Mouse (Mus musculus) liver, embryonic 11.5 days (tissue): ENCODE data around the gene Wwc1. TPM values are rescaled to one million over a fixed set of nuclear protein-coding genes. Genes with fewer than 3 reads are reported as not detected.
A peak's percentile ranks its signal among the peaks of the same experiment; 100 is the strongest.
"Not testable (repeated sequence)": the region's sequence is repeated elsewhere in the genome, so short reads cannot be mapped to it uniquely, and the experiment has no call there.

Experiments
- ATAC-seq: fragments of 200-750 bp; cut with Nextera tagmentation; replicated peaks from 2 replicates; pipeline ENCODE4 v1.8.0; 2017; ENCODE audit warnings: moderate number of reproducible peaks, mild to moderate bottlenecking, moderate TSS enrichment, moderate library complexity; ENCODE audit not compliant: low FRiP score
- DNase-seq: peaks from one replicate; pipeline ENCODE4 v3.0.0-alpha.2; 2017; ENCODE audit warnings: low spot score
- H3K27ac ChIP-seq: fragments of 300-500 bp; sonication (generic); 2 replicates; pipeline ENCODE4 v1.5.1; 2014; ENCODE audit warnings: mild to moderate bottlenecking, low read depth, low read length, control low read depth
- H3K27me3 ChIP-seq: fragments of 300-500 bp; sonication (generic); replicated peaks from 2 replicates; pipeline ENCODE4 v1.6.1; 2014; ENCODE audit warnings: low read length, mixed read lengths; ENCODE audit not compliant: control insufficient read depth, insufficient read depth
- H3K36me3 ChIP-seq: fragments of 300-500 bp; sonication (generic); 2 replicates; pipeline ENCODE4 v1.6.1; 2014; ENCODE audit warnings: mild to moderate bottlenecking, low read length, moderate library complexity, mixed read lengths; ENCODE audit not compliant: control insufficient read depth, insufficient read depth
- H3K4me1 ChIP-seq: fragments of 300-500 bp; sonication (generic); replicated peaks from 2 replicates; pipeline ENCODE4 v1.6.1; 2014; ENCODE audit warnings: low read length, mixed read lengths; ENCODE audit not compliant: control insufficient read depth, insufficient read depth
- H3K4me2 ChIP-seq: fragments of 300-500 bp; sonication (generic); 2 replicates; pipeline ENCODE4 v1.6.1; 2014; ENCODE audit warnings: mild to moderate bottlenecking, control low read depth, moderate library complexity
- H3K4me3 ChIP-seq: fragments of 300-500 bp; sonication (generic); 2 replicates; pipeline ENCODE4 v1.5.1; 2014; ENCODE audit warnings: low read depth, low read length, control low read depth
- H3K9ac ChIP-seq: fragments of 300-500 bp; sonication (generic); 2 replicates; pipeline ENCODE4 v1.6.1; 2014; ENCODE audit warnings: low read depth, low read length, control low read depth
- H3K9me3 ChIP-seq: fragments of 300-500 bp; sonication (generic); 2 replicates; pipeline ENCODE4 v1.6.1; 2016; ENCODE audit warnings: low read length, inconsistent platforms, mixed read lengths; ENCODE audit not compliant: control insufficient read depth
- WGBS: fragments of 180-500 bp; shearing (Covaris S2); extraction: QIAGEN DNeasy Blood & Tissue Kit; methylation state at CpG from one replicate; pipeline ENCODE4 v1.1.7; 2014; 5-methylcytosine and 5-hydroxymethylcytosine counted together
- polyA plus RNA-seq: library from polyadenylated mRNA; unstranded; fragments of >200 nt; fragmentation: Nextera tagmentation; extraction: Ambion mirVana; gene quantifications from 2 replicates; pipeline ENCODE4 v1.2.1, GENCODE M21; 2014

Wwc1 gene
- polyA plus RNA-seq, 1 experiment from 2014 or later = 4.1 TPM

DNA sequence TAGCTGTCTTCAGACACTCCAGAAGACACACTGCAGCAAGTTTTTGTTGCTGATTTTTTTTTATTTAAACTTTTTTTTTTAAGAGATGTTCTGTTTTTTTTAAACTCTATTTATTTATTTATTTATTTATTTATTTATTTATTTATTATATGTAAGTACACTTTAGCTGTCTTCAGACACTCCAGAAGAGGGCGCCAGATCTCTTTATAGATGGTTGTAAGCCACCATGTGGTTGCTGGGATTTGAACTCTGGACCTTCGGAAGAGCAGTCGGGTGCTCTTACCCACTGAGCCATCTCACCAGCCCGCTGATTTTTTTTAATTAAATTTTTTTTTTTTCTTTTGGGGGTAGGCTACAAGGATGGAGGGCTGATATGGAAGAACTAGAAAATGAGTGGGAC lies 137.8 kb downstream of the Wwc1 start:
- H3K4me1 ChIP-seq, H3K27me3 ChIP-seq, H3K9ac ChIP-seq, ATAC-seq, DNase-seq, H3K27ac ChIP-seq, H3K36me3 ChIP-seq, H3K9me3 ChIP-seq, H3K4me3 ChIP-seq, H3K4me2 ChIP-seq: not testable (repeated sequence)
- WGBS = 76% methylated on average over 4 of the region's 4 CpGs

DNA sequence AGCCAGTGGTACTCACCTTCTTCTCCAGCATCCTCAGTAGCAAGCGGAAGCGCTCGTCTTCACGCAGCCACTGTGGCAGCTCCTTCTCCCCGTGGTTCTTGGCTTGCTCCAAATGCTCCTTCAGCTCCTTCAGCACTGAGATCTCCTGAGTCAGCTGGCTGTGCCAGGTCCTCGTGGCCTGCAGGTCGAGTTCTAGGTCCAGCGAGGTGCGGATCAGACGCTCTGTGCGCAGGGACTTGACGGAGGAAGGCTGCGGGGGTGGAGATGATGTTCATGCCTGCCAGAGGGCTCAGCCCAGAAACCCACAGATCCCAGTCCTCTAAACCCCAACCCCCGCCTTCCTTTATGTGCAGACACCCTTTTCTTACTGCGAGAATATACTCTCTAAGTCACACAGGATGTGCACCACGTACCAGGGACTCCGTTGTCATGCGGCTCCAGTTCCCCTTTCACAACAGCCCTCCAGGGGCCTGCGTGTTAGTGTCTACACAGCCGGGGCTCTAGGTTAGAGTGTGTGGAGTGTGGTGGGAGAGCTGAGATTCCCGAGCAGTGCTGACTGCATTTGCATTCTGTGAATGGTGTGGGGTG lies 138.5 kb downstream of the Wwc1 start:
- DNase-seq (no peak), ATAC-seq (no peak)
- 69% methylated on average over 21 of the region's 21 CpGs for WGBS
- Histone ChIP-seq H3K4me2 (no peak overlapping the region), H3K4me1 (no peaks in the 10 kb centered on the region), H3K36me3 (no peaks in the 10 kb centered on the region), H3K27ac (no peak overlapping the region), H3K9ac (no peak overlapping the region), H3K4me3 (no peak overlapping the region), H3K27me3 (no peaks in the 10 kb centered on the region), H3K9me3 (no peaks in the 10 kb centered on the region)

DNA sequence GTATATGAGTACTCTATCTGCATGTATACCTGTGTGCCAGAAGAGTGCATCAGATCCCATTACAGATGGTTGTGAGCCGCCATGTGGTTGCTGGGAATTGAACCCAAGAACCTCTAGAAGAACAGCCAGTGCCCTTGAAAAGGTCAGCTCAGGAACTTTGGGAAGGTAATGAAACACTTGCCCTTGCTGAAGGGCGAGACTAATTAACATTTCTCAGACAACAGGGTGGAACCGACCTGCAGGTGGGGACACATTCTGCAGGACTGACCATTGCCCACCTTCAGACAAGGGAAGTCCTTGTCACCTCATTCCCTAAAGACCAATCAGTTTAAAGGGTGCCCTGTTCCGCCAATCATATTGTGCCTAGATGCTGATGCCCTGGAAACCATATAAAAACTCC lies 139.5 kb downstream of the Wwc1 start:
- H3K9me3 ChIP-seq, H3K9ac ChIP-seq, H3K36me3 ChIP-seq, DNase-seq, H3K4me3 ChIP-seq, H3K27me3 ChIP-seq, ATAC-seq, H3K4me1 ChIP-seq, H3K4me2 ChIP-seq, H3K27ac ChIP-seq: not testable (repeated sequence)
- 88% methylated on average over 4 of the region's 4 CpGs for WGBS

DNA sequence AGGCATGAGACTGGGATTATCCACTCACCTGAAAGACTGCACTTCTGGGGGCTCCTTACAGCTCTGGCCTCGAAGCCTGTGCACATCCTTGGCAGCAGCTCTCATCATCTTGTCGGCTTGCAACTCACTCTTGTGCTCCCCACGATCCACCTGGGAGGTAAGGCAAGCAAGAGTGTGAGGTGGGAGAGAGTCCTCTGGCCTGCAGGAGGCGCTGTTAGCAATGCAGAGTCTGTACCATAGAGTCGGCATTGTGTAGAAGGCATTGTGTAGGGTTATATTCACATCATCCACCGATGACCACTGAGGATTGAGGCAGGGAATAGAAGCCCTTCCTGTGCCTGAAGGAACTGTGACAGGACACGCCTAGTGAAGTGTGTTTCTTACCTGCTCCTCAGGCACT lies 140.0 kb downstream of the Wwc1 start:
- Histone ChIP-seq H3K4me1 (no peaks in the 10 kb centered on the region), H3K27ac (no peak overlapping the region), H3K9me3 (no peaks in the 10 kb centered on the region), H3K9ac (no peak overlapping the region), H3K4me3 (no peak overlapping the region), H3K36me3 (no peaks in the 10 kb centered on the region), H3K4me2 (no peak overlapping the region), H3K27me3 (no peaks in the 10 kb centered on the region)
- no peak for DNase-seq
- WGBS = 76% methylated on average over 7 of the region's 7 CpGs
- ATAC-seq = no peak

DNA sequence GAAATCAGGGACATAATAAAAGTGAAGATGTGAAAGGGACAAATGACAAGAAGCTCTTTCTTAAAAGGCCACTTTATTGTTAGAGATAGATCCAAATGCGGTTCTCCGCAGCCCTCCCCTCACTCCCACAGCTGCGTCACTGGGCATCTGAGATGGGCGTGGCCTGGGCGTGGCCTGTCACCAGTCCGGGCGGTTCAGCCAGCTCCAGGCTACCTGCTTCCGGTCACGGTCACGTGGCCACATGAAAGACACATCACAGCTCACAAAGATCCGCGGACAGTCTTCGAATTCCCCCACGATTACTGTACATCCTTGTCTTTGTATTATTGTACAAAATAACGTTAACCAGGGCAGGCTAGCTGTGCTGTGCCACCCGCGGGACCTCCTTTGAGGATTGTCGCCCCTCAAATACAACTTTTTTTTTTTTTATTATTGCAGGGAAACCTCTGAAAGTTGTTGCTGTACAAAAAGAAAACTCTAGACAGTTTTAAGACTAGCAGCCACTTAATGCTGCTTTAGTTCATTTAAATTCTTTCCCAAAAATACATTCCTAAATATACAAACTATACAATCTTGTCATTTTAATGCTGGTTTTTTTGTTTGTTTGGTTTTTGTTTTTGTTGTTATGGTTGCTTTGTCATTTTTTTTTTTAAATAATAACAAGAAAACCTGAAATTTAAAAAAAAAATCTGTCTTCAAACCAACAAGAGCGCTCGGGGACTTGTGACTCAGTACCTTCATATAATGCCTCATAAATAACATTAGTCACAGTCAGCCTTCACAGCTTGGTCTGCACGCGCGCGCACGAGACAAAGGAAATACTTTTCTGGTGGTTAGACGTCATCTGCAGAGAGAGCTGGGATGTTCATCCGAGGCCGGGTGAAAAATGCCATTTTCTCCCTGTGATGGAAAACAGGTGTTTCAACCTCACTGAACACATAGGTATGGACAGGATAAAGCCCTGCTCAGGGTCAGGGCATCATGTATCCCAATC lies 141.7 kb downstream of the Wwc1 start:
- peak; percentile 85 for ATAC-seq
- Histone ChIP-seq H3K4me2 (peak overlapping the region; percentile 77), H3K27me3 (no peaks in the 10 kb centered on the region), H3K36me3 (no peaks in the 10 kb centered on the region), H3K9ac (peak overlapping the region; percentile 46; the same call in 1 of the 2 replicates), H3K27ac (no peak overlapping the region), H3K9me3 (no peaks in the 10 kb centered on the region), H3K4me3 (peak overlapping the region; percentile 39), H3K4me1 (peaks cover under 1% of the 10 kb centered on the region; the same call in 1 of the 2 replicates)
- peak; percentile 89 for DNase-seq
- 28% methylated on average over 28 of the region's 28 CpGs for WGBS

DNA sequence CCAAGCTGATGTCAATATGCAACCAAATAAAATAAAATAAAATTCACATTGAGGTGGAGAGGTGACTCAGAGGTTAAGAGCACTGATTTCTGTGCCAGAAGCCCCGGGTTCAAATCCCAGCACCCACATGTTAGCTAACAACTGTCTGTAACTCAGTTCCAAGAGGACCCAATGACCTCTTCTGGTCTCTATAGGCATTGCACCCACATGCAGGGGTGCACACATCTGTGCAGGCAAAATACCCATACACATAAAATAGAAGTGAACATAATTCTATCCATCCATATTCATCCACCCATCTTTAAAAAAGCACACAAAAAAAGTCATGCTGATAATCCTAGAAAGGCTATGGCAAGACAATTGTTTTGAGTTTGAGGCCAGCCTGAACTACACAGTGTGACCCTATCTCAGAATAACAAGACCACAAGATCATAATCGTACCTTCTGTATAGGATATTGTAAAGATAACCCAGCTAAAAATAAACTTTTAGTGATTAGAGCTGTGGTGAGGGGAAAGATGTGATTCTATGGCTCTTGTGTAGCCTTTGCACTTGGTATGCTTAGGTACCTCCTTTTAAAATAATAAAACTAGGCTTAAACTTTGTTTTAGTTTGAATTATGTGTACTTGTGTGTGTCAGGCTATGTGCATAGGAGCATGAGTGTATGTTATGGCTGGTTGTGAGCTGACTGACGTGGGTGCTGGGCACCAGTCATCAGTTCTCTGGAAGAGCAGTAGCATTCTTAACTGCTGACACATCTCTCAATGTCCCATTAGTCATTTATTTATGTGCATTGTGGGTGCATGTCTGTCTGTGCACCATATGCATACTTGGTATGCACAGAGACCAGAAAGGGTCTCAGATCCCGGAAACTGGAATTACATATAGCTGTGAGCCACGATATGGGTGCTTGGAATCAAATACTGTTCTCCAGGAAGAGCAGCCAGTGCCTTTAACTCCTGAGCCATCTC lies 142.9 kb downstream of the Wwc1 start:
- Histone ChIP-seq H3K27ac (no peak overlapping the region), H3K9me3 (no peaks in the 10 kb centered on the region), H3K36me3 (no peaks in the 10 kb centered on the region), H3K4me1 (peaks cover 12% of the 10 kb centered on the region), H3K27me3 (no peaks in the 10 kb centered on the region), H3K4me2 (peak overlapping the region; percentile 77), H3K9ac (peak overlapping the region; percentile 26; the same call in 1 of the 2 replicates), H3K4me3 (peak overlapping the region; percentile 39; the same call in 1 of the 2 replicates)
- 69% methylated on average over 5 of the region's 5 CpGs for WGBS
- DNase-seq (no peak), ATAC-seq (no peak)

DNA sequence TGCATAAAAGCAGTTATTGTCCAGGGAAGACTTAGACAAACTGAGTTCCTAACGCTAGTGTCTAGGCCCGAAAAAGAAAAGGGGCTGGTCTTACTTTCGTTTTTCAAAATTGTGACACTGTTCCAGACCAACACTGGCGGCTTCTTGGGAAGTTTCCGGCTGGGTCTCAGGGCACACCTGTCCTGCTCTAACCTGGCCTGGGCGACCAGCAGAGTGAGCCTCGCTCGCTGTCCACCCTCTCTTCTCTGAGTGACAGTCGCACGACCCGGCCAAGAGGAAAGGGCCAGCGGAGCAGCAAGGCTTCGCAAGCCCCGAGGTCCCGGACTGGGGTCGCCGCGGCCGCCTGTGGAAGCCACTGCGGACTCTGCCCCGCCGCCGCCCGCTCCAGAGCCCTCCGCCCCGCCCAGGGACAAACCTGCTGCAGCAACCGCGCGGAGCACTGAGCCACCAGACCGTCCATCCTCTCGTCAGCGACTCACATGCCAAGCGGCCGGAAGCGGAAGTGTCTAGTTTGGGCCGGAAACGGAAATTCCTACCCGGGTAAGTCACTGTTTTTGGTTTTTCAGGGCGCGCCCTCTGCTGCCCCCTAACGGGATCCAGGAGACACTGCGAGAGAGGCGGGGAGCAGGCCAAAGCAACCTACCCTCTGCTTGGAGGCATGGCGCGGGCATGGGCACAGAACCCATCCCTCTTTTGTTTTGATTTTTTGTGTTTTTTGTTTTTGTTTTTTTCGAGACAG lies 146.1 kb downstream of the Wwc1 start, which contains the start of gene Rars:
Rars (minus strand) TSS at position 485 of the 739 bp plus-strand sequence.
- Histone ChIP-seq H3K9me3 (no peaks in the 10 kb centered on the region), H3K4me3 (peak within 1 kb of the TSS; percentile 98), H3K27me3 (no peaks in the 10 kb centered on the region), H3K9ac (peak within 1 kb of the TSS; percentile 90), H3K36me3 (peaks cover 13% of the 10 kb centered on the region; the same call in 1 of the 2 replicates), H3K27ac (peak within 1 kb of the TSS; percentile 4; the same call in 1 of the 2 replicates), H3K4me1 (peaks cover 14% of the 10 kb centered on the region), H3K4me2 (peak within 1 kb of the TSS; percentile 83)
- DNase-seq (peak; percentile 92), ATAC-seq (peak; percentile 87)
- WGBS = 2% methylated on average over 46 of the region's 46 CpGs
